Mouse (Mus musculus): ENCODE results near the gene Rgs9. TPM values are rescaled to one million over a fixed set of nuclear protein-coding genes. Genes with fewer than 3 reads are reported as not detected.
A peak's percentile ranks its signal among the peaks of the same experiment; 100 is the strongest.

Rgs9 gene
- total RNA-seq, 2 experiments from 2014 or later: 37.0 to 37.7 TPM

DNA sequence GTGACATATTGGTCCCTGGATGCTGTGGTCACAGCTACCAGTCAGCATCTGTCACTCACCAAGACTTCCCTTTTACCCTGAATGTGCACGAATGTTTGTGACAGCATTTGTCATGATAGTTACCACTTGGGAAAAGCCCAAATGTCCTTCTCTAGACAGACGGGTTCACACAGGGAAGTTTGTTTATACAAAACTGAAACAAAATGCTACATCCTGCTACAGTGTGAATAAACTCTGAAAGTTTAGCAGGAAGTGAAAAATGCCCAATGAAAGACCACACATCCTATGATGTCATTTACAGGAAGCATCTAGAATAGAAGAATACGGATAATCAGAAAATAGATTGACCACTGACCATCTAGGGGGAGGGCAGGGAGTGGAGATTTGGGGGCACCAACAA is 51.0 kb downstream of the Rgs9 start:
- intact Hi-C loops (cut with DNase I): loop anchor here (10.0 kb wide), 1 partner anchor 338 kb away; no protein-coding TSS in a partner anchor
- no peak for DNase-seq

GRCm38 (mm10) chr11:109244635-109245360 is 53.1 kb downstream of the Rgs9 start:
- intact Hi-C loops (cut with DNase I): loop anchor here (5.0 to 10.0 kb wide), 2 partner anchors 53 to 340 kb away; partner anchors contain the start of gene Rgs9
- DNase-seq: peak; percentile 31

- peak; percentile 53 for DNase-seq
- intact Hi-C loops (cut with DNase I): loop anchor here (5.0 to 10.0 kb wide), 2 partner anchors 57 to 345 kb away; partner anchors contain the start of gene Rgs9
Observed at GRCm38 (mm10) chr11:109240126-109240525, 57.8 kb downstream of the Rgs9 start.

GRCm38 (mm10) chr11:109238671-109239070 is 59.3 kb downstream of the Rgs9 start:
- DNase-seq: no peak
- intact Hi-C loops (cut with DNase I): loop anchor here (5.0 kb wide), 1 partner anchor 189 kb away; the partner anchor contains the start of gene Amz2

DNA sequence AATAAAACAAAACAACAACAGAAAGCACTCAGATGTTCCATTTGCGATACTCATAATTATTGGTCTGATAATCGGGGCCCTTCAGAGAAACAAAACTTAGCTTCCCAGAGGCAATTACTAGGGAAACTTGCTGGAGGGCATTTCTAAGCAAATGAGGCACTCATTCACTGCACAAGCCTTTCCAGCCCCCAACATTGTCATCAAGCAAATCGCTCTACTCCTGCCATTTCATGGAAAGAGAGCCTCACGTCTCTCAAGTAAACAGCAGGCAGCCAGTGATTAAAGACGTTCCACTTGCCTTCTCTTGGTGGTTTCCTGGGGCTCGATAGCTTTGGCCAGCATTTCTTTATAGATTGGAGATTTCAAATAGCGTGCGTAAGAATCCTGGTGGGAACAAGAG is 60.1 kb downstream of the Rgs9 start:
- DNase-seq: no peak
- intact Hi-C loops (cut with DNase I): loop anchor here (5.0 kb wide), 1 partner anchor 190 kb away; the partner anchor contains the start of gene Amz2

- intact Hi-C loops (cut with DNase I): no loop called here
- no peak for DNase-seq
Observed at GRCm38 (mm10) chr11:109233627-109234026, 64.3 kb downstream of the Rgs9 start.

- no peak for DNase-seq
- intact Hi-C loops (cut with DNase I): no loop called here
Observed at GRCm38 (mm10) chr11:109232811-109233210, 65.1 kb downstream of the Rgs9 start.

GRCm38 (mm10) chr11:109227139-109227538 is 70.8 kb downstream of the Rgs9 start:
- intact Hi-C loops (cut with DNase I): no loop called here
- DNase-seq: peak; percentile 84

DNA sequence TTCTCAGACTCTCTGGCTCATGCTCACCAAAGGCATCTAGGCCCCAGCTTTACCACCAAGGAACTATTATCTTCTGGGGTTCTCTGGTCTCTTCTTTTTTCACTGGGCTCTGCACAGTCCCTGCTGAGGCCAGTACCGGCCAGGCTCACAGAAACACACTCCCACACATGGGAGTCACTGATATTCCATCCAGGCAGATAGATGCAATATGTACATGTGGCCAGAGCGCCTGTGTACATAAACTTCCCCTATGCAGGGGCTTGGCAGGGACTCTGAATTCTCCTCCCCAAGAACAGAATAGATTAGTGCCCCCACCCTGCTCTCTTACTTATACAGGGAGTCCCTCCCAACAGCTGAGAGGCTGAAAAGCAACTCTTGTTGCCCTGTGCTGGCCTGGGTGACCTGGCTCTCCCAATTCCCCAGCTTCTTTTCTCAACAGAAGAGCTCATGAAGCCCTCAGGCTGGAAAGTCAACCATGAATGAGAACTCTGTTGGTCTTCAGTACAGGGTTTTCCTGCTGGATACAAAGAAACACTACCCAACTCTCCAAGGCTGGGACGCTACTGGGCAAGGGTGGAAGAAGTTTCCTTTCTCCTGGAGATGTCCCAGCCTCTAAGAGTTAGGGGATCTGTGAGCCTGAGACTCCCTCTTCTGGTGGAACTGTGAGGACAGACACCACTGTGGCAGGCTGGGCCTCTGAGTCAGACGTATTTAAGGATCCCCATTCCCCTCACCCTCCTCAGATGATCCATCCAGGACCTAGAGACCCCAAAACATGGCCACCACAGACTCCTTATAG is 76.5 kb downstream of the Rgs9 start:
- intact Hi-C loops (cut with DNase I): no loop called here
- DNase-seq: no peak

DNA sequence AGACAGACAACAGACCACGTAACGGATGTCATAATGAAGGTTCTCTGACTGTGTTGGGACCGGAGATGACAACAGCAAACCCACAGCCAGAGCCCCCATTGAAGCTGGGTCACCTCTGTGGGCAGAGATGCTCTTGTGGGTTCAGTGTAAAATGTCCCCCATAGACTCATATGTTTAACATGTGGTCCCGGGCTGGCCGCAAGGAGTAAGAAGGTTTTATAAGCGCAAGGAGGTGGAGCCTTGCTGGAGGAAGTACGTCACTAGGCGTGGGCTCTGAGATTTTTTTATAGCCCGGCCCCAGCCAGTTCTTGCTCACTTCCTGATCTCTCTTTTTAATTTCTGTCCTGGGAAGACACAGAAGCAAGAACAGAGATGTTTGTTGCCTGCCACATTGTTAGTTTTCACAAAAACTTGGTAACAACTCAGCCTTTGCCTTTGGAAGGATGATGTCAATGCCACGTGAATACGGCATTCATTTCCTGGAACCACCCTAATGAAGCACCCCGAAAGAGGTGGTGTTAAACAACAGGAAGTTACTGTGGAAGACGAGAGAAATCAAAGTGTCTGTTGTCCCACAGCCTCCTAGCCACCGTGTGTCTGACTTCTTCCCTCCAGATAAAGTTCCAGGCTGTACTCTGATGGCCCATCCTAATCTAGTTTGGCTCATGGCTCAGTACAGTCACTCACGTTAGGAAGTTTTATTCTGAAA is 79.1 kb downstream of the Rgs9 start:
- DNase-seq: no peak
- intact Hi-C loops (cut with DNase I): no loop called here

DNA sequence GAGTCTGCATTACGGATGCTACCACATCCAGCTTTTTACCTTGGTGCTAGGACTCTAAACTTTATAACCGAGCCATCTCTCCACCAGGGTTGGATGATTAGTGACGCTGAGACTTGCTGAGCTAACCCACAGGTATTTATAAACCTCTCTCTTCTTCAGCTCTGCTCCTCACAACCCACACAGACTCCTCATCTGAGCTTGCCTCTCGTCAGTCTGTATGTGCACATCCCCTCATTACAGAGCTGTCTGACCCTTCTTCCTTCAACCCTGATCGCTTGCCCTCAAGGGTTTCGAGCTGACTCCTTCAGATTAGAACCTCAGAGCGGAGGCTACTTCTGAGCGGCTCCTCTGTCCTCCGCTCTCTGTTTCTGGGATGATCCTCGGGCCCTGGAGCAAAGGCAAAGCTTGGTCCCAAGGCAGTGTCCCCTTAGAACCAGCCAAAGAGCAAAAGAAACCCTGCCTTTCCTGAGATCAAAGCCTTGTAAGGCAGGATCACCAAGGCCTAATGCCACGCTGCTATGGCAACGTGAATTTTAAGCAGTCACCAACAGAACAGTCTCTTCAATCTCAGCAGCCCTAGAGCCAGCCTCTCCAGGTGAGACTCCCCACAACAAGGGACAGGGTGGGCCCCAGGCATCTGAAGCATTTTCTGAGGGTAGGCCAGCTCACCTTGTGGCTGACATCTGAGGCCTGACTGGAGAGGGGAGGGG is 79.9 kb downstream of the Rgs9 start:
- DNase-seq: no peak

GRCm38 (mm10) chr11:109210772-109211171 is 87.2 kb downstream of the Rgs9 start:
- peak; percentile 43 for DNase-seq
- intact Hi-C loops (cut with DNase I): no loop called here

More for the DNA sequence above, 79.9 kb downstream of the Rgs9 start:
- intact Hi-C loops (cut with DNase I): no loop called here

- intact Hi-C loops (cut with DNase I): no loop called here
- DNase-seq: no peak
Observed at GRCm38 (mm10) chr11:109210341-109210740, 87.6 kb downstream of the Rgs9 start.

DNA sequence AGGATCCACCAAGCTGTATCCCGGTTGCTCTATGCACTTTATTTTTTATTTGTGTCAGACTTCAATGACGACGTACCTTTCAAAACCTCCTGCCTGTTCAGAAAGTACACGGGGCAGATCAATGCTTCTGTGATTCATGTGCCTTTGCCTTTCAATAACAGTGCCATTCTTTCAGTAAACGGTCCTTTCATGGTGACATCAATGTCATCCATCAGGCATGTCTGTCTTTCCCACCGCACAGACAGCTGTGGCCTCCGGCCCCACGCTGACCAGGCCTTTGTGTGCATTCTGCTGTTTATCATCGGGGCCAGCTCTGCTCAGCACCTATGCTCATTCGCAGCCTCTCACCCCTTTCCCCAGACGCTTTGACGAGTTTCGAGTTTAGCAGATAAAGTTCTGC is 91.2 kb downstream of the Rgs9 start:
- DNase-seq: no peak
- intact Hi-C loops (cut with DNase I): no loop called here

DNA sequence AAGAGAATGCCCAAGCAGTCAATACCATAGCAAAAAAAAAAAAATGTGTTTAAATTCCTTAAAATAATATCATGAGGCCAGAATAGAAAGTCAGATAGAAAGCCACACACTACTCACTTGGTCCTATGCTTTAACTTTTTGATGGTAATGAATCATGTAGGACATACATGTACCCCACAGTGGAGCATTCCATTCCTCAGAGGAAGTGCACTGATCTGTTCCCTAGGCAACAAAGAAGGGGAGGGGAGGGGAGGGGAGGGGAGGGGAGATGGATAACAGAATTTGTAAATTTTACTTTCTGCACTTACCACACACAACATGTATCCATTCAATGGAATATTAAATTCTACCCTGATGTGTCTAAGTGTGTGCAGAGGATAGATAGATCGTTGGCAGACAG is 91.9 kb downstream of the Rgs9 start:
- intact Hi-C loops (cut with DNase I): no loop called here
- no peak for DNase-seq

GRCm38 (mm10) chr11:109199612-109200293 is 98.2 kb downstream of the Rgs9 start:
- intact Hi-C loops (cut with DNase I): loop anchor here (5.0 kb wide), 1 partner anchor 752 kb away; no protein-coding TSS in a partner anchor
- DNase-seq: peak; percentile 44

DNA sequence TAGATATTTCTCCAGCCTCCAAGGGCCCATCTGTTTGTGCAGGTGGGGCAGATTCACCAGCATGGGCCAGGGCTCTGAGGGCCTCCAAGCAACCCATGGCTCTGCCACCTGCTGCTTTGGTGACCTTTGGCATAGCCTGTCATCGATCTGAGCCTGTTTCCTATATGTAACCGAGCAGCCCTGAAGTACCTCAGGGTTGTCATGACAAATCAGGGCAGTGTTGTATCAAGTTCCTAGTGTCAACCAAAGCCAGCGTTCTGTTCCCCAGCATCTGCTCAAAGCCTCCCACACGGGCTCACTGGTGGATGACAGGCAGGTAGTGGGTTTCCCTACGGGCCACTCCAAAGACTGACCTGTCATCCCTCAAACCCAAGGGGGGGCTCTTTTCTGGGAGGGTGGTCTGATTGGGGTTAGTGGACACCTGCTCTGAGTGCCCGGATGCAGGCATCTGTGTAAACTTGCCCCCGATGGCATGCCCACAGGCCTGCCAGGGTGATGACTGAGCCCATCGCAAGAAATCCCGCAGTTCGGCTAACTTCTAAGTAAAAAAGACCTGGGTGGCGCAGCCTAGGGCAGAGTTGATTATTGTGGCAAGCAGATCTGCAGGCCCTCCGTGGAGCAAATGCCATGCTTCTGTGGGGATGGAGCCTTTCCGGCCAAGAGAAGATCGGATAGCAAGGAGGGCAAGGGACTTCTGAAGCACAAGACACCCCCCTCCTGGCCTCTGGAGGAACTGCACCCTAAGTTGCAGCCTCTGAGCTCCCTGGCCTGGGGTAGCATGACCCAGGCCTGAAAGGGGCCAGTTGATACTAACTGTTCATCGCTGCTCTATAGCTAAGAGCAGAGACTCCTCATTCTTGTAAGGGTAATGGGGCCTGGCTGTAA is 105.0 kb downstream of the Rgs9 start:
- DNase-seq: peak; percentile 89
- intact Hi-C loops (cut with DNase I): loop anchor here (5.0 kb wide), 1 partner anchor 266 kb away; no protein-coding TSS in a partner anchor

GRCm38 (mm10) chr11:109188235-109188634 is 109.7 kb downstream of the Rgs9 start:
- DNase-seq: no peak
- intact Hi-C loops (cut with DNase I): no loop called here

Measured in left cerebral cortex, postnatal 4 days (tissue).